Mouse (Mus musculus) urinary bladder, adult 18-20 months (tissue): ENCODE measurements around the gene Gm15097.
"Not testable (repeated sequence)": the region's sequence is repeated elsewhere in the genome, so short reads cannot be mapped to it uniquely, and the experiment has no call there.

ENCODE experiments used
- DNase-seq, 2 experiments: peaks; one replicate each; pipeline ENCODE4 v3.0.0; 2022; ENCODE audit warnings: low spot score in 2 of 2, mixed read lengths in 2 of 2

The Gm15097 gene

GRCm38 (mm10) chrX:149784173-149784572 is at the start of gene Gm15097:
Gene Gm15097 (plus strand): TSS chrX:149784473.
- DNase-seq = not testable (repeated sequence)

GRCm38 (mm10) chrX:149762853-149763252 is 21.4 kb upstream of the Gm15097 start:
- peak; percentile 0 to 15 for DNase-seq

GRCm38 (mm10) chrX:149811178-149811577 is 26.9 kb downstream of the Gm15097 start:
- DNase-seq = not testable (repeated sequence)
